Mouse (Mus musculus) lung, embryonic 14.5 days (tissue): ENCODE results near the gene Fryl. TPM values are rescaled to one million over a fixed set of nuclear protein-coding genes. Genes with fewer than 3 reads are reported as not detected.

ENCODE experiments used
- ATAC-seq: fragments of 200-750 bp; cut with Nextera tagmentation; 2 replicates; pipeline ENCODE4 v1.8.0; 2017; ENCODE audit warnings: mild to moderate bottlenecking, moderate TSS enrichment, moderate library complexity; ENCODE audit not compliant: insufficient read depth
- DNase-seq: peaks from one replicate; pipeline ENCODE4 v3.0.0-alpha.2; 2015
- H3K27ac ChIP-seq: fragments of 300-500 bp; sonication (generic); 2 replicates; pipeline ENCODE4 v1.5.1; 2014; ENCODE audit warnings: low read depth, mild to moderate bottlenecking, moderate library complexity
- H3K27me3 ChIP-seq: fragments of 300-500 bp; sonication (generic); 2 replicates; pipeline ENCODE4 v1.6.1; 2014; ENCODE audit warnings: low read length, control low read depth; ENCODE audit not compliant: insufficient read depth
- H3K36me3 ChIP-seq: fragments of 300-500 bp; sonication (generic); 2 replicates; pipeline ENCODE4 v1.6.1; 2014; ENCODE audit warnings: control low read depth; ENCODE audit not compliant: insufficient read depth
- H3K4me1 ChIP-seq: fragments of 300-500 bp; sonication (generic); 2 replicates; pipeline ENCODE4 v1.6.1; 2014; ENCODE audit warnings: antibody characterized with exemption, control low read depth; ENCODE audit not compliant: insufficient read depth
- H3K4me2 ChIP-seq: fragments of 300-500 bp; sonication (generic); 2 replicates; pipeline ENCODE4 v1.6.1; 2014; ENCODE audit warnings: mild to moderate bottlenecking
- H3K4me3 ChIP-seq: fragments of 300-500 bp; sonication (generic); 2 replicates; pipeline ENCODE4 v1.5.1; 2014; ENCODE audit warnings: low read depth, low read length
- H3K9ac ChIP-seq: fragments of 300-500 bp; sonication (generic); 2 replicates; pipeline ENCODE4 v1.6.1; 2014
- H3K9me3 ChIP-seq: fragments of 300-500 bp; sonication (generic); 2 replicates; pipeline ENCODE4 v1.6.1; 2016; ENCODE audit warnings: low read depth, low read length, control low read depth
- CTCF ChIP-seq: IDR thresholded peaks from 2 replicates; pipeline ENCODE4 v1.5.1; 2016; ENCODE audit warnings: antibody characterized with exemption, low read depth
- WGBS: fragments of 180-500 bp; shearing (Covaris S2); extraction: QIAGEN DNeasy Blood & Tissue Kit; methylation state at CpG from one replicate; pipeline ENCODE4 v1.1.7; 2014; 5-methylcytosine and 5-hydroxymethylcytosine counted together
- polyA plus RNA-seq: library from polyadenylated mRNA; unstranded; fragments of >200 nt; fragmentation: Nextera tagmentation; extraction: Ambion mirVana; gene quantifications from 2 replicates; pipeline ENCODE4 v1.2.1, GENCODE M21; 2014

Fryl gene
- polyA plus RNA-seq, 1 experiment from 2014 or later: 22.6 TPM

- no peak overlapping the region for H3K9ac ChIP-seq
- H3K4me3 ChIP-seq: no peak overlapping the region
- DNase-seq (no peak), ATAC-seq (no peak)
- H3K27ac ChIP-seq: no peak overlapping the region
- no peaks in the 10 kb centered on the region for H3K36me3 ChIP-seq
- WGBS: 82% methylated on average over 7 of the region's 7 CpGs
- no peaks in the 10 kb centered on the region for H3K27me3 ChIP-seq
- H3K4me1 ChIP-seq: no peaks in the 10 kb centered on the region
- no peak overlapping the region for H3K4me2 ChIP-seq
- no peak for TF ChIP-seq CTCF
- H3K9me3 ChIP-seq: no peaks in the 10 kb centered on the region; the same call in 1 of the 2 replicates
These were observed 58.6 kb downstream of the Fryl start for GRCm38 (mm10) chr5:73197796-73198195.

GRCm38 (mm10) chr5:73194740-73195139, 61.7 kb downstream of the Fryl start:
- H3K27ac ChIP-seq: no peak overlapping the region
- H3K4me3 ChIP-seq: no peak overlapping the region
- no peak for DNase-seq
- TF ChIP-seq CTCF: no peak
- H3K4me2 ChIP-seq: no peak overlapping the region
- no peaks in the 10 kb centered on the region for H3K27me3 ChIP-seq
- H3K9ac ChIP-seq: no peak overlapping the region
- no peaks in the 10 kb centered on the region for H3K4me1 ChIP-seq
- no peak for ATAC-seq
- WGBS: 88% methylated on average over 14 of the region's 14 CpGs
- no peaks in the 10 kb centered on the region for H3K36me3 ChIP-seq
- H3K9me3 ChIP-seq: no peaks in the 10 kb centered on the region; the same call in 1 of the 2 replicates

- Histone ChIP-seq H3K27ac (peak overlapping the region; percentile 6; the same call in 1 of the 2 replicates), H3K9ac (no peak overlapping the region), H3K4me1 (no peaks in the 10 kb centered on the region), H3K27me3 (no peaks in the 10 kb centered on the region), H3K36me3 (no peaks in the 10 kb centered on the region), H3K4me3 (no peak overlapping the region), H3K4me2 (peak overlapping the region; percentile 29; the same call in 1 of the 2 replicates), H3K9me3 (no peaks in the 10 kb centered on the region; the same call in 1 of the 2 replicates)
- DNase-seq: no peak
- no peak for TF ChIP-seq CTCF
- 37% methylated on average over 8 of the region's 8 CpGs for WGBS
- ATAC-seq: peak; percentile 38; the same call in 1 of the 2 replicates
These were observed 62.3 kb downstream of the Fryl start for GRCm38 (mm10) chr5:73194083-73194570.

GRCm38 (mm10) chr5:73193627-73194026, 62.8 kb downstream of the Fryl start:
- peak; percentile 68 for ATAC-seq
- no peak overlapping the region for H3K4me3 ChIP-seq
- H3K4me2 ChIP-seq: peak overlapping the region; percentile 29; the same call in 1 of the 2 replicates

GRCm38 (mm10) chr5:73192870-73193576, 63.4 kb downstream of the Fryl start:
- Histone ChIP-seq H3K4me2 (no peak overlapping the region; the same call in 1 of the 2 replicates), H3K36me3 (no peaks in the 10 kb centered on the region), H3K4me3 (no peak overlapping the region), H3K4me1 (no peaks in the 10 kb centered on the region), H3K27me3 (no peaks in the 10 kb centered on the region), H3K9me3 (no peaks in the 10 kb centered on the region), H3K27ac (peak overlapping the region; percentile 12; the same call in 1 of the 2 replicates), H3K9ac (no peak overlapping the region)
- DNase-seq (no peak), ATAC-seq (0 out of 2 replicates have a peak, but pooled peaks have one; percentile 32)
- 74% methylated on average over 13 of the region's 13 CpGs for WGBS
- no peak for TF ChIP-seq CTCF

More at GRCm38 (mm10) chr5:73193627-73194026, 62.8 kb downstream of the Fryl start:
- peak; percentile 30 for DNase-seq
- TF ChIP-seq CTCF: no peak
- 39% methylated on average over 10 of the region's 10 CpGs for WGBS
- H3K9ac ChIP-seq: no peak overlapping the region
- peak overlapping the region; percentile 6; the same call in 1 of the 2 replicates for H3K27ac ChIP-seq
- no peaks in the 10 kb centered on the region; the same call in 1 of the 2 replicates for H3K9me3 ChIP-seq
- H3K27me3 ChIP-seq: no peaks in the 10 kb centered on the region
- no peaks in the 10 kb centered on the region for H3K4me1 ChIP-seq
- no peaks in the 10 kb centered on the region for H3K36me3 ChIP-seq

- ATAC-seq (peak; percentile 77), DNase-seq (peak; percentile 60)
- H3K4me2 ChIP-seq: no peak overlapping the region; the same call in 1 of the 2 replicates
- peak overlapping the region; percentile 60; the same call in 1 of the 2 replicates for H3K27ac ChIP-seq
- 44% methylated on average over 11 of the region's 11 CpGs for WGBS
- H3K4me1 ChIP-seq: no peaks in the 10 kb centered on the region
- no peaks in the 10 kb centered on the region for H3K9me3 ChIP-seq
- no peaks in the 10 kb centered on the region for H3K27me3 ChIP-seq
- H3K36me3 ChIP-seq: no peaks in the 10 kb centered on the region
- TF ChIP-seq CTCF: no peak
- no peak overlapping the region for H3K4me3 ChIP-seq
- H3K9ac ChIP-seq: no peak overlapping the region
These were observed 64.7 kb downstream of the Fryl start for GRCm38 (mm10) chr5:73191765-73192164.

GRCm38 (mm10) chr5:73190164-73190563, 66.3 kb downstream of the Fryl start:
- H3K27ac ChIP-seq: no peak overlapping the region
- H3K4me1 ChIP-seq: no peaks in the 10 kb centered on the region
- DNase-seq (no peak), ATAC-seq (no peak)
- H3K9ac ChIP-seq: no peak overlapping the region
- H3K4me2 ChIP-seq: no peak overlapping the region; the same call in 1 of the 2 replicates
- WGBS: 76% methylated on average over 5 of the region's 5 CpGs
- no peaks in the 10 kb centered on the region for H3K36me3 ChIP-seq
- TF ChIP-seq CTCF: no peak
- H3K4me3 ChIP-seq: no peak overlapping the region
- H3K27me3 ChIP-seq: no peaks in the 10 kb centered on the region
- H3K9me3 ChIP-seq: no peaks in the 10 kb centered on the region
